Mouse (Mus musculus): ENCODE measurements around the gene Hmgb1.

Gene Hmgb1

DNA sequence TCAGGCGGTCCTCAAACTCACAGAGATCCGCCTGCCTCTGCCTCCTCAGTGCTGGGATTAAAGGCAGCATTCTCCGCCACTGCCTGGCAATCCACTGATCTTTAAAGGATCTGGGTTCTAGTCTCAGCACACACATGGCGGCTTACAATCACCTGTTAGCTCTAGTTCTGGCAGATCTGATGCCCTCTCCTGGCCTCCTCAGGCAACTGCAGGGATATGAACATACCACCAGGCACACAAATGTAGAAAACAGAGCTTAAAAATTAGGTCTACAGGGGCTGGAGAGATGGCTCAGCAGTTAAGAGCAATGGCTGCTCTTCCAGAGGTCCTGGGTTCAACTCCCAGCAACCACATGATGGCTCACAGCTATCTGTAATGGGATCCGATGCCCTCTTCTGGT is 112.7 kb downstream of the Hmgb1 start:
- intact Hi-C loops (cut with DNase I): no loop called here

DNA sequence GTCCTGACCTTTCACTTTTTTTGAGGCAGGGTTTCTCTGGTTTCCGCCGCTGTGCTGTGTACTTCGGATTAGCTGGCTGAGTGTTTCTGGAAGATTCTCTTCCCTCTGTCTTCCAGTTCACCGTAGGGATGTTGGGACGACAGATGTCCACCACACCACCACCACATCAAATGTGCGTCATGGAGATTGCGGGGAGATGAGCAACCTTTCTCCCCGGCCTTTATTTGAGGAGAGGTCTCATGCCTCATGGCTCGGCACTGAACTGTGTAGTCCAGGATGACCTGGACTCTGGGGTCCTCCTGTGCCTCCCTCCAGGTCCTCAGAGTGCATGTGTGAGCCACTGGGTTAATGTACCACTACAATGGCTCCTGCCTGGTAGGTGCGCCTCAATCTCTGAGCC is 115.5 kb downstream of the Hmgb1 start:
- intact Hi-C loops (cut with DNase I): no loop called here

DNA sequence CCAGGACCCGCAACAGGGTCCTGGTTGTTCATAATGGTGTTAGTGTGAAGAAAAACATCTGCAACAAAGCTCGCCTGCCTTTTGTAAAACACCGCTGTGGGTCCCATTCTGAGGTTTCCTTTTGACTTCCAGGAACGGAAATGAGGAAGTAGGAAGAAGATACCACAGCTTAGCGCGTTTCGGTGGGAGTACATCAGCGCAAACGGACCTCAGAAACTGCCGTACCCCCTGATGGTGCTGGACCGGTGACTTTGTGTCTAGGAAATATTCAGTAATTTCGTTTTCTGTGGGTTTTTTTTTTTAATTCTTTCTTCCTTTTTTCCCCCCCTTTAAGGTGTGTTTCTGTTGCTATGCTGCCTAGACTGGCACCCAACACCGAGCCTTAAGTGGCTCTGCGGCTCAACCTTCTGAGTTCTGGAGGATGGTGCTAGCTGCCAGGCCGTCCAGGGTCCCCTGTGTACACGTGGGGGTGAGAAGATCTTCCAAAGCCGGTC is 116.0 kb downstream of the Hmgb1 start:
- intact Hi-C loops (cut with DNase I): no loop called here

DNA sequence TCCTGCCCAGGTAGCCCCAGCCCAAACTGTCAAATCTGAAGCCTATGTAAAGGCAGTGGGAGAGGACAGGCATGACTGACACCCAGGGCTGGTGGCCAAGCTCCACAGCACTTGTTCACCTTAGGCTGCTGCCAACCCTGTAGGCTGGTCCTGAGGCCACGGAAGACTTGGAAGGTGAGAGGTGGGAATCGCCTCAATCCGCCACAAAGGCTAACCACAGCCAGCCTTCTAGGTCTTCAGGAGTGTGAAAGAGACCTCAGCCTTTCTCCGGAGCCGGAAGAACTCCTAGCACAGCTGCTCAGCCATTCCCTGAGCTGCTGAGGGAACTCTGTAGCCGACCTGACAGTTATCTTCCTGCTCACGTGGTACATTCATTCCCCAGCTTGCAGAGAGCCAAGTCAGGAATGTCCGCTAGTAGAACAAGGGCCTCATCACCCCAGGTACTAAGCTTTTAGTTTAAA is 116.8 kb downstream of the Hmgb1 start:
- intact Hi-C loops (cut with DNase I): no loop called here

DNA sequence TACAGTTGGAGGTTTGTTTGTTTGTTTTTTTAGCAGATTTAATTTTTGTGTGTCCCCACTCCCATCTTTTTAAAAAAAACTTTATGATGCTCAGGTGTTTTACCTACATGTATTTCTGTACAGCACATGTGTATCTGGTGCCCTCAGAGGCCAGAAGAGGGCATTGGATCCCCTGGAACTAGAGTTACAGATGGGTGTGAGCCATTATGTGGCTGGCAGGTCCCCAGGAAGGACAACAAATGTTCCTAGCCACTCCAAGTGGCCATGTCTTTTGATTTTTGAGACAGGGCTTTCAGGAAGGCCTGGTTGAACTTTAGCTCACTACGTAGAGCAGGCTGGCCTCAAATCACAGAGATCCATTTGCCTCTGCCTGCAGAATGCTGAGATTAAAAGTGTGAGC is 121.5 kb downstream of the Hmgb1 start:
- intact Hi-C loops (cut with DNase I): no loop called here

DNA sequence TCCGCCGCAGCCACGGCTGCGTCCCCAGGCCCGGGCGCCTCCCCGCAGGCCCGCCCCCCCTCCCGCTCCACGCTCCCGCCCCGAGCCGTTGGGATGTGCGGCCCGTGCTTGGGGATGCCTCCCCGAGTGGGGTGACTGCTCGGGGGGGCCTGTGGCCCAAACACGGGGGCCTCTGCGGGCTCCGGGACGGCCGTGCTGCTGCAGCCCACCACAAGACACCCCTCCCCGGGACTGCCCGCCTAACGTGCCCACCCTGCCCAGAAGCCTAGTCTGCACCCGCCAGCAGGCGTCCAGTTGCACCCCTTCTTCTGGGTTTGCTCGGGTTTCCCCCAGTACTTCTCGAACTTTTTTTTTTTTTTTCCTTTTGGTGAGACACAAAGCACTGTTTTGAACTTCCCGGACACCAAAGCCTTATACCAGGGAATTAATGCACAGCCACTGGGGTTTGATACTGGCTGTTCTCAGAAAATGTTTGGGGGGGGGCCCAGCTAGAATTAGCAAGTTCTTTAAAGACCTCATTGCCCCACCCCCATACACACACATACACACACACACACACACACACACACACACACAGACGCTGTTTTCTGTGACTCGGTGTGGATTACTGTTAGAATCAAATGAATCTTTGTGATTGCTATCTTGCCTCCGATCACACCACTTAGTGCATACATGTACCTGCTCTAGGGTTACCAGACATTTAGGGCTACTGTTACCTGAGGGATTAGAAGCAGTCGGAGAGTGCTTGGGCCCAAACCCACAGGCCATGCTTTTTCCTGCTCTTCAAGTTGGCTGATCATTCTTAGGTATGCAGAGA is 130.7 kb downstream of the Hmgb1 start:
- intact Hi-C loops (cut with DNase I): loop anchor here (2.0 kb wide), 1 partner anchor 131 kb away; the partner anchor contains the start of genes Hmgb1 and Uspl1

DNA sequence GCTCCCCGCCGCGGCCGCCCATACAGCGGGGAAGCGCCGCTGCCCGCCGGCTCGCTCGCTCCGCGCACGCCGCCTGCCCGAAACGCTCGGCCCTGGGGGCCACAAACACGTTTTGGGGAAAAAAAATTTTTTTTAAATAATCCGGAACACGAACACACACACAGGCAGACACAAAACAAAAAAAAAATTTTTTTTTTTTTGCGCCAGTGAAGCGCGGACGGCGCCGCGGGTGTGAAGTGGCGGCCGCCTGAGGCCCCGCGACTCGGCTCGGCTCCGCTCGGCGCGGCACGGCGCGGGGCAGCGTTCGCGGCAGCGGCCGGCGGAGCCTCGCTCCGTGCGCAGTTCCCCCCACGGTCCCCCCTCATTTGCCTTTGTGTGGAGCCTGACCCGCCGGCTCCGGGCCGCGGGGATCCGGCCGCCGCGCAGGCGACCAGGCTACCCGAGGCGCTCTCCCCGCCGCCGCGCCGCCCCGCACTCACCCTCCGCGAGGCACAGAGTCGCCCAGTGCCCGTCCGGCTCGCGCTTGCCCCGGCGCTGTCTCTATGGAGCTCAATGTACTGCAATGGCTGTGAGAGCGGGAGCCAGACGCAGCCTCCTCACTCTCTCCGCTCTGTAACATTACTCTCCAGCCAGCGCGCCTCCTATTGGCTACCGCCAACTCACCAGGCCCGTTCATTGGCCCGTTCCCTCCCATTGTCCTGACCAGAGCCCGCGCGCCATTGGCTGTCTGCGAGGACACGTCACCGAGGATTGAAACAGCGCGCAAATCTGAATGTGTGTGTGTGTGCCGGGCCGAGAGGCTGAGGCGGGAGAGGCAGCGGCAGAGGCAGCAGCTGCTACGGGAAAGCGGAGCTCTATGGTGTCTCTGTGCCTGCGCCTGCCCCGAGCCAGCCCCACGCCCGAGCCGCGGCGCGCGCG is 131.6 kb downstream of the Hmgb1 start:
- intact Hi-C loops (cut with DNase I): loop anchor here (2.0 kb wide), 1 partner anchor 132 kb away; the partner anchor contains the start of genes Hmgb1 and Uspl1

DNA sequence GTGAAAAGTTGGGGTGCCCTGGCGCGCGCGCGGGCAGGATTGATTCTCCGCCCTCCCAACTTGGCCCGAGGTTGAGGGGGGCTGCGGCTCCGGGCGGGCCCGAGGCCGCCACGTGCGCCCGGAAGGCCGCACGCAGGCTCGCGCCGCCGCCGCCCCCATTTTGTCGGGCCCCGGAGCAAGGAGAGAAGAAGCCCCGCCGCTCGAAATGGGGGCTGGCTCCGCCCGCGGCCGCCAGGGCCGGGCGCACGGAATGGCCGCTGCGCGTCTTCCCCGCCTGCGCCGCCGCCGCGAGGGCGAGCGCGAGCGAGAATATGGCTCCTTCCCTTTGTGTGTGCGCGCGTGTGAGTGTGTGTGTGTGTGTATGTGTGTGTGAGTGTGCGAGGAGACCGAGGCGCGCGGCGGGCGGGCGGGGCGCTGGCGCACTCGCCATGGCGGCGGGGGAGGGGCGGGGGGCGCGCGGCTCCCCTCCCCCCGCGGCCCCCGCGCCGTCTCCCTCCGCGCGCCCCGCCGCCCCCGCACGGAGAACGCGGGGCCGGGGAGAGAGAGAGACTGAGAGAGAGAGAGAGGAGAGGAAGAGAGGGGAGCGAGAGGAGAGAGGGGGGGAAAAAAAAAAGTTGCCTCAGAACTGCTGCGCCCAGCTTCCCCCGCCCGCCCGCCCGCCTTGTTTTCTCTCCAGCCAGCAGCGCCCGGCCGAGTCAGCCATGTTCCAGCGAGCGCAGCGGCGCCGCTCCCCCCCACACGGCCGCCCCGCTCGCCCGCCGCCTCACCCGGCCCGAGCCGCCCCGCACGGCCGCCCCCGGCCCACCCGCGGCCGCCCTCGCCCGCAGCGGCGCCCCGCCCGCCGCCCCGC is 132.5 kb downstream of the Hmgb1 start:
- intact Hi-C loops (cut with DNase I): loop anchor here (2.0 kb wide), 1 partner anchor 133 kb away; the partner anchor contains the start of genes Hmgb1 and Uspl1

DNA sequence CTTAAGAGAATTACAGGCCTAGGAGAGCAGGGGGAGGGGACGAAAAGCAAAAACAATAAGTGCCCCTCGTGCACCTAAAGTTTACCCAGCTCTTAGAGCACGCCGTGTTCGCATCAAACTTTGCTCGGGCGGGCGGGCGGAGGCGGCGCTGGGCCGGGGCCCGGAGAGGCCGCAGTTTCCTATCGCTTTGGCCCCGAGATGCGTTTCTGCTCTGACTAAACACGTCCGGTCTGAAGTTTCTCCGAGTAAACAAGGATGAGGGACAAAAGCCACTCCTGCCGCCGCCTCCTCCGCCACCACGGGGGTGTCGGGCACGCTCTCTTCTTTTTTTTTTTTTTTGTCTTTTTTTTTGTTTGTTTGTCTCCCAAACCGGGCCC is 133.1 kb downstream of the Hmgb1 start:
- intact Hi-C loops (cut with DNase I): no loop called here

DNA sequence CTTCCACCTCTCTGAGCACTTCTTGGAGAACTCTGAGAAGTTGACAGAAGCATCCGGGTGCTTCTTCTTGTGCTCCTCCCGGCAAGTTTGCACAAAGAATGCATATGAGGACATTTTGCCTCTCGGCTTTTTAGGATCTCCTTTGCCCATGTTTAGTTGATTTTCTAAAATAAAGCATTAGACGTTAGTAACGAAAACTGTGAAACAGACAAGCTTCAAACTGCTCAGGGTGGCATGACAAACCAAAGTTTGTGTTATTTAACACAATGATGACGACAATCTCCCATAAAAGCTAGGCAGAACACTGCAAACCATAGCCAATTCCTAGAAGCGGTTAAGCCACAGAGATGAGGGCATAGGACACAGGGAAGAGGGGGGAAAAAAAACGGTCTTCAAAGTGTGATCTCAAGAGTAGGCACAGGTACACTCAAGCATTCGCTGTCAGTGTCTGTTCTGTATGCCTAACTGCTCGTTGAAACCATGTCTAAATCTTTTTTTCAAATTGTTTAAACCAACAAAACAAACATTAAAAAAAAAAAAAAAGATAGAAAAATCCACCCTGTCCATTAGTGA is 133.6 kb downstream of the Hmgb1 start:
- intact Hi-C loops (cut with DNase I): no loop called here

DNA sequence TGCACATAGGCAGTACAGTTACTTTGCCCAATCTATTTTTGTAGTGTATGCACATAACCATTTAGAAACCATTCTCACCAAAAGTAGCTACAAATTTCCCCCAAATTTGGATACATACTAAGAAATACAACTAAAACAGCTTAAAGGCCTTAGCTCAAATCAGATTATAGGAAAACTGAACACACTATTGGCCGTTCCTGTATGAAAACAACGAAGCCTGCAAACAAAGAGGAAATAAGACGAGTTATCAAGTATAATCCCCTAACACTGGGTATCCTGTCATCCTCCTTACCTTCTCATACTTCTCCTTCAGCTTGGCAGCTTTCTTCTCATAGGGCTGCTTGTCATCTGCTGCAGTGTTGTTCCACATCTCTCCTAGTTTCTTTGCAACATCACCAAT is 134.9 kb downstream of the Hmgb1 start:
- intact Hi-C loops (cut with DNase I): loop anchor here (10.0 kb wide), 1 partner anchor 95 kb away; no protein-coding TSS in a partner anchor

DNA sequence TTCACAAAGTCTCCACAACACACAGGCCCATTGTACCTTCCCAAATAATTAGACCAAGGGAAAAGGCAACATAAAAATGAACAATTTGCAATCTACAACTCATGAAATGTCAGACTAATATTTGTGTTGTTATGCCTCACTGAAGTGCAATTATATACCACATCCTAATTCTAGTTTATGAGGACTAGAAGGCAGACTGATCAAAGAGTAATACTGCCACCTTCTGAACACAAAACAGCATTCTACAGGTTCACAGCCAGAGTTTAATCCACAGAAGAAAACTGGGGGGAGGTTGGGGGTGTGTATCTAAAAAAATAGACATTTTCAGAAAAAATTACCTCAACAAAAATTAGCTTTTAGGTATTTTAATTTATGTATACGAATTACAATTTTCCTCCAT is 135.3 kb downstream of the Hmgb1 start:
- intact Hi-C loops (cut with DNase I): loop anchor here (10.0 kb wide), 1 partner anchor 94 kb away; no protein-coding TSS in a partner anchor

DNA sequence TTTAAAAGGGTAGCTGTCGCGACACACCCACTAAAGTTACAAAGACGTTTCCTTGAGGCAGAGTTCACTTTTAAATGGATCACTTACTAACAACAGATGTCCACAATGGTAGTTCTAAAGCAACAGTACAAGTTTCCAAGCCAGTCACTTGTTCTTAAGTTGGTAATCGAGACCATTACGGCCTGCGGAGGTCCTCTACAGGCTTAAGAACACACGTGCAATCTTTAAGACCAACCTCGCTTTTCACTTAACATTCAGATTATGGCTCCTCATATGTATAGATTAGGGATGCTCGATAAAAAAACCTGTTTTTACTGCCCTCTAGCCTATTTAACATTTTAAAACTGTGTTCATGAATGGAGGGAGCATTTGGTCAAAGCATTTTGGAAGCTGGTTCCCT is 137.6 kb downstream of the Hmgb1 start:
- intact Hi-C loops (cut with DNase I): loop anchor here (10.0 kb wide), 1 partner anchor 92 kb away; no protein-coding TSS in a partner anchor

DNA sequence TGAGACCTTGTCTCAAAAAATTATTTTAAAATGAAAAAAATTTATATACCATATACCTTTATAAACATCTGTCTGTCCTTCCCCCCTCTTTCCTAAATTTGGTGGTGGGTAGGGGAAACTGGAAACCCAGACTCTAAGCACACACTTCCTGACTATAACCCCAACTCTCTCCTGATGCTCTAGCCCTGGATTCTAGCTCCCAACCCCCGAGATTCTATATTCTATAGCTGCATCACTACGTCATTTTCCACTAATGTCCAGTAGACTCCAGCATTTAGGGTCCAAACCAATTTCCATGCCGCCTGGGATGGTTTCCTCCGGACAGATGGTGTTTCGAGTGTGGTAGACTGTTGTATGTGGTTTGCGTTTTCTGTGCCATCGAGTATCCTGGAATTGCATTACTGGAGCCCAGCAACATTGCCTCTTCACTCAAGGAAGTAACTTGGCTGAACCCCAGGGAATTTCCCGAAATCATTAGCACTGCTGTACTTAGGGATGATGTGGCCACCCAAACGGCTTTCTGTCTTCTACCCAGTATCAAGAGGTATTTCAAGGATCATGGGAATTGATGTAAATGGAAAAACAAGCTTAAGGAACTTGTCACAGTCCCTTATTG is 138.7 kb downstream of the Hmgb1 start:
- intact Hi-C loops (cut with DNase I): loop anchor here (10.0 kb wide), 1 partner anchor 91 kb away; no protein-coding TSS in a partner anchor

DNA sequence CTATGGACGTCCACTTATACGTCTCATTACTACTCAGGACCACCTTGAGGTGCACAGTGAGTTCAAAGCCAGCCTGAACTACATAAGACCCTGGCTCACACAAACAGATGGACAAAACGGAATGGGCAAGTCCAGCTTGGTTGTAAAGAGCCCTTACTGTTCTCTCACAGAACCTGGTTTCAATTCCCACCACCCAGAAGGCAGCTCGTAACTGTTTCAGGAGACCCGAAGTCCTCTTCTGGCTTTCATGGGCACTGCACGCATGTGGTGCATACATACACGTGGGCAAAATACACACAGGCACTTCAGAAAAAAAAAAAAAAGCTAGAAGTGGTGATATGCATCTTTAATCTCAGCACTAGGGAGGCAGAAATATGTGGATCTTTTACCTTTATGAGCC is 139.2 kb downstream of the Hmgb1 start:
- intact Hi-C loops (cut with DNase I): loop anchor here (10.0 kb wide), 1 partner anchor 90 kb away; no protein-coding TSS in a partner anchor

DNA sequence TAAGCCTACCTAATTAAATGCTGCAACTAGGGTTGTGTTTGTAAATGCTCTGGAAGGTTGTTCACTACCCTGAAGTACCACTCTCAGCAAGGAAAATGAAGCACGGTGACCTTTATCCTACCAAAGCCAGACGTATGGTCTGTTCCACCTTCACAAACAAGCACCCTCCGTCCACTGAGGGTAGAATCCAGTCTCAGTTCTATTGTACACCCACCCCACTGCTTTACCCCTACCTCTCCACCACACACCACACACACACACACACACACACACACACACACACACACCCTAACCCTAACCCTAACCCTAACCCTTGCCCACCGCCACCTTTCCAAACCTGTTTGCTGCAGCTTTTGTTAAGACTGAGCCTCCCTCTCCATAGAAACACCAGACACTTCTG is 140.2 kb downstream of the Hmgb1 start:
- intact Hi-C loops (cut with DNase I): loop anchor here (5.0 to 10.0 kb wide), 2 partner anchors 37 to 89 kb away; no protein-coding TSS in a partner anchor

DNA sequence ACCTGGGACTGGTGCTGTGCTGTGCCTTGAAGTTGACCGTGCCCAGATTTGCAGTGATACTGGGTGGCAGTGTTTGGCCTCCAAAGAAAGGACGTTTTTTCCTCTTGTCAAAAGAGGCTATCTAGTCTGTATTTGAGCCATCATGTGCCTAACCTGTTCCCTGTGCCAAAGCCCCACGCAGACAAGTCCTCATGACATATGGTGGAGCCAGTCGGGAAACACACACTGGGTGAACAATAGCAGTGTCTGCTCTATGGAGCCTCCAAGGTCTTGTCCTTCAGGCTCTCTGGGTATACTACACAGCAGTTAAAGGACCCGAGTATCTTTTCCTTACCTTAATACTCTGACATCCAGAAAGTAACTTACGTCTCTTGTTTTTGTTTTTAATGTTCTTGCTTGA is 141.0 kb downstream of the Hmgb1 start:
- intact Hi-C loops (cut with DNase I): loop anchor here (5.0 to 10.0 kb wide), 2 partner anchors 36 to 88 kb away; no protein-coding TSS in a partner anchor

DNA sequence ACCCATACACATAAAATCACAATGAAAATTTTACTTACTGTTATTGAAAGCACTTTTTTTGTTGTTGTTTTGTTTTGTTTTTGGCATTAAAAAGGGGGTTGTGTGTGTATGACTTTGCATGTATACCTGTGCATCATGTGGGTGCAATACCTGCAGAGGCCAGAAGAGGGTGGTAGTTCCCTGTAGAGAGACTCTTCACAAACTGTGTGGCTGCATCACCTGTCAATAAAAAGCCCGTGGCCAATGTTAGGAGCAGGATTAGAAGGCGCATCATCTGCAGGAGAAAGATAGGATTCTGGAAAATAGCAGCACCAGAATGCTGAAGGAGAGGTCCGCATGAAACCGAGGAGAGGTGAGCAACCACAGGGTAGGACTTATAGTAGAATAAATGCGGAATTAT is 144.5 kb downstream of the Hmgb1 start:
- intact Hi-C loops (cut with DNase I): loop anchor here (5.0 to 10.0 kb wide), 3 partner anchors 33 to 225 kb away; no protein-coding TSS in a partner anchor

DNA sequence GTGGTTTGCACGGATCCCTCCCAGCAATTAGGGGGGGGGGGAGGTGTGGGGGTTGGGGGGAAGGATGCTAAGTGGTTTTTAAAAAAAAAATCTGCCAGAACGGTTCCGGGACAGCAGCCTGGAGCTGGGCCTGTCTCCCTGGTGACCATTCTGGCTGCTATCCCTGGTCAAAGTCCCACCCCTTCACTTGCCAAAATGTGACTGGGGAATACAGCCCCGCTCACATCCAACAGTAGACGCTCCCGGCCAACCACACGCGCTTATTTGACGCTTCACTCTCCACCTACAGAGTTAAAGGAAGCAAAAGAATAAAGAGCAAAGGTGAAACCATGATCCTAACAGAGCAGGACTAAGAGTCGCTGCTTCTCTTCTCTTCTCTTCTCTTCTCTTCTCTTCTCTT is 146.6 kb downstream of the Hmgb1 start:
- intact Hi-C loops (cut with DNase I): loop anchor here (10.0 kb wide), 1 partner anchor 223 kb away; no protein-coding TSS in a partner anchor
